Mouse (Mus musculus) gastrocnemius, postnatal 14 days (tissue): Measurements from ENCODE around the gene Gpi1. TPM values are rescaled to one million over a fixed set of nuclear protein-coding genes. Genes with fewer than 3 reads are reported as not detected.
"Not testable (repeated sequence)": the region's sequence is repeated elsewhere in the genome, so short reads cannot be mapped to it uniquely, and the experiment has no call there.

Source experiments
- DNase-seq: peaks from one replicate; pipeline ENCODE4 v3.0.0; 2021; ENCODE audit warnings: mixed read lengths
- intact Hi-C: fragments of 180-260 bp; cut with DNase I; formaldehyde crosslinking; loops from one replicate; pipeline ENCODE4 v1.15.1; 2025; ENCODE audit warnings: low total_unique reads
- total RNA-seq, 2 experiments: library from RNA; stranded (reverse); gene quantifications; 2 replicates each; pipeline ENCODE4 v1.2.3; 2021

Gene Gpi1
- total RNA-seq, 2 experiments from 2014 or later, result 1,010 to 1,102 TPM

GRCm38 (mm10) chr7:34198346-34198745, 31.8 kb downstream of the Gpi1 start:
- intact Hi-C loops, result no loop called here
- no peak for DNase-seq

DNA sequence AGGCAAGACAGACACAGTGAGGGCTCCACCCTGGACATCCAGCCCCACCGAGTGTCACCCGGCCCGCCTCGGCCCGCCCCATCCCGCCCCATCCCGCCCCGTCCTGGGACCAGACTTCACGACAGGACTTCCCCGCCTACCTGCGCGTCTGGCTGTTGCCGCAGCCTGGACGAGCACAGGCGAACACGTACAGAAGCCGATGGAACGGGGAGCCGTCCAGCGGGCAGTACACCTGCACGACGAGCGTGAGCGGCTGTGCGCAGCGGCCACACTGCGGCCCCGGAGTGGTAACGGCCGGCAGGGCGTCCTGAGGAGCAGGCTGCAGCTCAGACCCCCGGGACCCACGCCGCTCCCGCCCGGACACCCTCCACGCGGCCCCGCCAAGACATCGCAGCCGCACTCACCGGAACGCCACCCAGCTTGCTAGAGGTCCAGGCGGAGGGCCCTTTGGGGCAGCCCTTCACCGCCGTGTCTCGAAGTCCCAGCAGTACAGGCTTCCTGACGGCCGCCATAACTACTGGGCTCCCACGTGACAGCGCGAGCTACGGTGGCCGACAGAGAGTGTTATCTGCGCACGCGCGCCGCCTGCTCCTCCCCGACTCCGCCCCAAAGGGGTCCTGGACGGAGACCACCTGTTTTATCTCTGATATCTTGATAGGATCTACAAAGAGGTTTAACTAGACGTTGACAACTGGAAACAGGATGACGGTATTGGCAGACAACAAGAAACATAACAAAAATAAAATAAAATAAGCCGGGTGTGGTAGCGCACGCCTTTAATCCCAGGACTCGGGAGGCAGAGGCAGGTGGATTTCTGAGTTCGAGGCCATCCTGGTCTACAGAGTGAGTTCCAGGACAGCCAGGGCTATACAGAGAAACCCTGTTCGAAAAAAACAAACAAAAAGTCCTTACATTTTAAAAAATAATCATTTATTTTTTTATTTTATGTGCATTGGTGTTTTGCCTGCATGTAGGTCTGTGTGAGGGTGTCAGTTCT, 33.7 kb downstream of the Gpi1 start, which contains the start of gene Pdcd2l:
Gene Pdcd2l (minus strand): TSS at position 530 of the 997 bp plus-strand sequence.
- DNase-seq, result peak; percentile 92
- intact Hi-C loops, result no loop called here

GRCm38 (mm10) chr7:34195632-34196031, 34.5 kb downstream of the Gpi1 start:
- no peak for DNase-seq
- intact Hi-C loops, result no loop called here

- intact Hi-C loops, result no loop called here
- no peak for DNase-seq
Observed at GRCm38 (mm10) chr7:34192825-34193224, 37.3 kb downstream of the Gpi1 start.

- intact Hi-C loops, result no loop called here
- DNase-seq, result no peak
Observed at GRCm38 (mm10) chr7:34189376-34189989, 40.7 kb downstream of the Gpi1 start.

- intact Hi-C loops, result no loop called here
- DNase-seq, result no peak
Observed at GRCm38 (mm10) chr7:34183794-34184193, 46.3 kb downstream of the Gpi1 start.

DNA sequence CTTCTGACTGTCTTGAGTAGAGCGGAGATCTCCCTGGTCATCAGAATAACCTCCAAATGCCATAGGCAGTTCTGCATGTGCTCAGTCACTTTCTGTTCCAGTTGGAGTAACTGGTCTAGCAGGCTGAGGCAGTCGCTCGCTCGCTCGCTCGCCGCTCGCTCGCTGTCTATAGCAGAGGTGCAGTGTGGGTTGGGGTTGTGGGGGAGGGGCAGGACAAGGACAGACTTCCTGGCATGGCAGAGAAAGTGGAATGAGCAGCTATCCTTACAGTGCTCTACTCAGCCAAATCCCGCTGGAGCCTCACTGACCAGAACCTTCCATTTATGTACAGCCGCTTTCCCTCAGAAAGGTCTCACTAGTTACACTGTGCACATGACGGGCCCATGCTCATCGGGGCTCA, 46.8 kb downstream of the Gpi1 start:
- intact Hi-C loops, result no loop called here
- DNase-seq, result no peak

DNA sequence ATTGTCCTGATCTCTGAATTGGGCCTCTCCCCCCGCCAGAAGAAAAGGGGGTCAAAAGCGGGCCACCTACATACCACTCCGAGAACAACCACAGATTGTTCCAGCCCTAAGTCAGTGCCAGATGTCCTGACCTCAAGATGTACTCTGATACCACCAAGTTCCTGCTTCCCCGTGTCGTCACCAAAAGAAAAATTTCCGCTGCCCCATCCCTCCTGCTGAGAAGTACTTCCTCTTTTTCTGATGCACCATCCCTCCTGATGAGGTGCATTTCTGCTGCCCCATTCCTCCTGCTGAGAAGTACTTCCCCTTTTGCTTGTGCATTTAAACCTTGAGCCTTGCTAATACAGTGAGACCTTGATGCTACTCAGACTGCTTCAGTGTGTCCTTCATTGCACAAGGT, 53.9 kb downstream of the Gpi1 start:
- intact Hi-C loops, DNase-seq: not testable (repeated sequence)

- intact Hi-C loops, result no loop called here
- no peak for DNase-seq
Observed at GRCm38 (mm10) chr7:34172251-34172650, 57.9 kb downstream of the Gpi1 start.

- DNase-seq, result no peak
- intact Hi-C loops, result no loop called here
Observed at GRCm38 (mm10) chr7:34169454-34169853, 60.7 kb downstream of the Gpi1 start, which contains the start of gene Uba2. Gene Uba2 (minus strand): TSS chr7:34169599.

- intact Hi-C loops, result no loop called here
- DNase-seq, result peak; percentile 93
Observed at GRCm38 (mm10) chr7:34168470-34169251, 61.5 kb downstream of the Gpi1 start.

DNA sequence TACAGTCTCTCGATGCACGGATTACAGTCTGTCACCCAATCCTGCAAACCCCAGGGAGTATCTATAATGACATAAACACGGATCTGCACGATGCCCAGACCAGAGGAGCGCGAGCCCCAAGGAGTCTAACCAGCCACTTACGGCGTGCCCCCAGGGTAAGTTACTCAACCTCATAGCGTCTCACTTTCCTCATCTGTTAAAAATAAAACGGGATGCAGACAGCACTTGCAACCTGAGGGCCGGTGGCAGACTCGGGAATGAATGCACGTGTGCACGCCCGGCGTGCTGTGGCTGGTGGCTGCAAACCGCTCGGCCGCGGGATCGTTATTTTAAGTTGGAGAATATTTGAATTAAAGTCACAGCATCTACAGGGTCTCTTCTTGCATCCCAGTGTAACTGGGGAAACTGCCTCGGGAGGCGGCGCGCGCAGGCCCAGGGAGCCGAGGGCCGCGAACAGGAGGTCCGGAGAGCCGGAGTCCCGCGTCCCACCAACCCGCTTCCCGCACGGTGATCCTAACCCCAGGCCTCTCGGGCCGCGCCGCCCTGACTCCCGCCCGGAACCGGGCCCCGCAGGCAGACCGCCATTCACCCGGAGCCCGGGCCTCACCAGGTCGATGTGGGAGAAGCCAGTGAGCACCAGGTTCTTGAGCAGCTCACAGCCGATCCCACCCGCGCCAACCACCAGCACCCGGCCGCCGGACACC, 62.2 kb downstream of the Gpi1 start:
- intact Hi-C loops, result no loop called here
- DNase-seq, result peak; percentile 18

DNA sequence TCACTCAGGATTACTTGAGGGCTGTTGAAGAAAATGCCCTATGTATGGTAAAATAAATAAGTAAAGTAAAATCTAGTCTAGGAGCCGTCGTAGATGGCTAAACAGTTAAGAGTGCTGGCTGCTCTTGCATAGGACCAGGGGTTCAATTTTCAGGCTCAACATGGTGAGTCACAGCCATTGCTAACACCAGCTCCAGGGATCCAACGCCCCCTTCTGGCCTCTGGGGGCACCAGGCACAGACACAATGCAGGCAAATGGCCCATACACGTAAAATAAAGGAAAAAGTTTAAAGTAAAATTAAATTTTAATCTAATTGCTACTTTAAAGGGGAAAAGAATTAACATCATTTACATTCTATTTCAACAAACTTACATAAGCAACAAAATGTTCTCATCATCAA, 63.3 kb downstream of the Gpi1 start:
- intact Hi-C loops, result no loop called here
- DNase-seq, result peak; percentile 16

DNA sequence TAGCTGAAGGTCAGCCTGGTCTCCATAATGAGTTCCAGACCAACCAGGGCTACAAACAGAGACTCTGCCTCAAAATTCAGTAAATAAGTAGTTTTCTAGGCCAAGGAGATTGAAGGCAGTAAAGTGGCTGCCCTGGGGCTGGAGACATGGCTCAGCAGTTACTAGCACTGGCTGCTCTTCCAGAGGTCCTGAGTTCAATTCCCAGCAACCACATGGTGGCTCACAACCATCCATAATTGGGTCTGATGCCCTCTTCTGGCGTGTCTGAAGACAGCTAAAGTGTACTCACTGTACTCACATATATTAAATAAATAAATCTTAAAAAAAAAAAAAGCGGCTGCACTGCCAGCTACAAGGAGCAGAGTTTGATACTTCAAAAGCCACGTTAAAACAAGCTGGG, 64.1 kb downstream of the Gpi1 start:
- no peak for DNase-seq
- intact Hi-C loops, result no loop called here

DNA sequence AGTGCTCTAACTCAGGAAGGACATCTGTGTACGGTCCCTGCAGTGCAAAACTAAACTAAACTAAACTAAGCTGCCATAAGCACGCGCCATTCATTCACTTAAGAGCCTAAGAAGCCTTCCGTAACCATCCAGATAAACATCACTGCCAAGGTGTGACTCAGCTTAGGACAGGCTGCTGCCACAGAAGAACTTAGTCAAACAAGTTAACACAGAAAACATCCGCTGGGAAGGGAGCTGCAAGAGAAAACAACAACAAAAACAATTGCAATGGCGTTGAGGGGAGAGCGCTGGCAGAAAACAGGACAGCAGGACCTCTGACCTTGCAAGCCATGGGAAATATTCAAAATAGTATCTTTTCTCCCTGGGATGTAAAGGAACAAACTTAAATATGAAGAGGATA, 65.5 kb downstream of the Gpi1 start:
- no peak for DNase-seq
- intact Hi-C loops, result no loop called here

DNA sequence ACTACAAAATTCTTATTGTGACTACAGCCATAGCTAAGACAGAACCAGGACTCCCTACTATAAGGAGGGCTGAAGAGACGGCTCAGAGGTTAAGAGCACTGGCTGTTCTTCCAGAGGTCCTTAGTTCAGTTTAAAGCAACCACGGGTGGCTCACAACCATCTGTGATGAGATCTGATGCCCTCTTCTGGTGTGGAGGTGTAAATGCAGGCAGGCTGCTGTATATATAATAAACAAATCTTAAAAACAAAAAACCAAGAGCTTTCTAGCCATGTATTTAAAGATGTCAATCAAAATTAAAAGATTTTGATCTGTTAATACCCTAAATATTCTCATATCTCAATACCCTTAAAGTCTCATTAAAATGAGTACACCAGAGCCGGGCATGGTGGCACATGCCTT, 71.0 kb downstream of the Gpi1 start:
- no peak for DNase-seq
- intact Hi-C loops, result no loop called here

GRCm38 (mm10) chr7:34157994-34158393, 72.1 kb downstream of the Gpi1 start:
- DNase-seq, result no peak
- intact Hi-C loops, result no loop called here
